Mouse (Mus musculus) forebrain, embryonic 14.5 days (tissue): Measurements from ENCODE around the gene Folr2. TPM values are rescaled to one million over a fixed set of nuclear protein-coding genes. Genes with fewer than 3 reads are reported as not detected.

Experiments
- ATAC-seq: fragments of 200-750 bp; cut with Nextera tagmentation; 2 replicates; pipeline ENCODE4 v1.8.0; 2017; ENCODE audit warnings: mild to moderate bottlenecking, moderate library complexity
- DNase-seq: peaks from one replicate; pipeline ENCODE4 v3.0.0-alpha.2; 2015; ENCODE audit warnings: low spot score
- H3K27ac ChIP-seq: fragments of 300-500 bp; sonication (generic); 2 replicates; pipeline ENCODE4 v1.5.1; 2014; ENCODE audit warnings: low read depth, mild to moderate bottlenecking, control low read depth, low read length, moderate library complexity
- H3K27me3 ChIP-seq: fragments of 300-500 bp; sonication (generic); replicated peaks from 2 replicates; pipeline ENCODE4 v1.6.1; 2014; ENCODE audit warnings: low read length, control low read depth, mixed read lengths; ENCODE audit not compliant: control insufficient read depth, insufficient read depth
- H3K36me3 ChIP-seq: fragments of 300-500 bp; sonication (generic); 2 replicates; pipeline ENCODE4 v1.6.1; 2014; ENCODE audit warnings: low read length, control low read depth; ENCODE audit not compliant: control insufficient read depth, insufficient read depth
- H3K4me1 ChIP-seq: fragments of 300-500 bp; sonication (generic); 2 replicates; pipeline ENCODE4 v1.6.1; 2014; ENCODE audit warnings: antibody characterized with exemption, low read length, control low read depth; ENCODE audit not compliant: control insufficient read depth, insufficient read depth
- H3K4me2 ChIP-seq: fragments of 300-500 bp; sonication (generic); 2 replicates; pipeline ENCODE4 v1.6.1; 2014; ENCODE audit warnings: mild to moderate bottlenecking, control low read depth, low read length
- H3K4me3 ChIP-seq: fragments of 300-500 bp; sonication (generic); 2 replicates; pipeline ENCODE4 v1.5.1; 2014; ENCODE audit warnings: low read depth, low read length, control low read depth
- H3K9ac ChIP-seq: fragments of 300-500 bp; sonication (generic); 2 replicates; pipeline ENCODE4 v1.6.1; 2014; ENCODE audit warnings: mild to moderate bottlenecking, low read length, control low read depth, moderate library complexity
- H3K9me3 ChIP-seq: fragments of 300-500 bp; sonication (generic); replicated peaks from 2 replicates; pipeline ENCODE4 v1.6.1; 2016; ENCODE audit warnings: low read length, control low read depth, mixed read lengths; ENCODE audit not compliant: control insufficient read depth
- WGBS: fragments of 180-500 bp; shearing (Covaris S2); extraction: QIAGEN DNeasy Blood & Tissue Kit; methylation state at CpG from one replicate; pipeline ENCODE4 v1.1.7; 2014; 5-methylcytosine and 5-hydroxymethylcytosine counted together
- polyA plus RNA-seq: library from polyadenylated mRNA; unstranded; fragments of >200 nt; fragmentation: Nextera tagmentation; extraction: Ambion mirVana; gene quantifications from 2 replicates; pipeline ENCODE4 v1.2.1, GENCODE M21; 2014

The Folr2 gene
- polyA plus RNA-seq, 1 experiment from 2014 or later: 1.8 TPM

GRCm38 (mm10) chr7:101895695-101896094 is 38.7 kb upstream of the Folr2 start:
- DNase-seq: no peak
- peak; percentile 7; the same call in 1 of the 2 replicates for ATAC-seq
- Histone ChIP-seq H3K4me3 (peak overlapping the region; percentile 58), H3K4me2 (peak overlapping the region; percentile 40), H3K36me3 (no peaks in the 10 kb centered on the region), H3K9me3 (no peaks in the 10 kb centered on the region), H3K9ac (peak overlapping the region; percentile 56), H3K4me1 (peaks cover 5% of the 10 kb centered on the region; the same call in 1 of the 2 replicates), H3K27me3 (no peaks in the 10 kb centered on the region), H3K27ac (peak overlapping the region; percentile 92)
- 46% methylated on average over 9 of the region's 9 CpGs for WGBS

GRCm38 (mm10) chr7:101888460-101888859 is 31.5 kb upstream of the Folr2 start:
- ATAC-seq (no peak), DNase-seq (no peak)
- H3K36me3 ChIP-seq: no peaks in the 10 kb centered on the region
- no peaks in the 10 kb centered on the region for H3K27me3 ChIP-seq
- H3K9ac ChIP-seq: no peak overlapping the region
- H3K27ac ChIP-seq: no peak overlapping the region
- no peaks in the 10 kb centered on the region for H3K4me1 ChIP-seq
- no peak overlapping the region for H3K4me3 ChIP-seq
- no peaks in the 10 kb centered on the region for H3K9me3 ChIP-seq
- 93% methylated on average over 4 of the region's 4 CpGs for WGBS
- H3K4me2 ChIP-seq: no peak overlapping the region

GRCm38 (mm10) chr7:101886274-101886673 is 29.3 kb upstream of the Folr2 start:
- H3K4me2 ChIP-seq: no peak overlapping the region
- no peaks in the 10 kb centered on the region for H3K9me3 ChIP-seq
- 88% methylated on average over 6 of the region's 6 CpGs for WGBS
- H3K4me1 ChIP-seq: no peaks in the 10 kb centered on the region
- H3K36me3 ChIP-seq: no peaks in the 10 kb centered on the region
- H3K4me3 ChIP-seq: no peak overlapping the region
- no peak overlapping the region for H3K9ac ChIP-seq
- DNase-seq: no peak
- ATAC-seq: no peak
- no peaks in the 10 kb centered on the region for H3K27me3 ChIP-seq
- no peak overlapping the region for H3K27ac ChIP-seq

GRCm38 (mm10) chr7:101884160-101884559 is 27.2 kb upstream of the Folr2 start:
- H3K36me3 ChIP-seq: no peaks in the 10 kb centered on the region
- H3K4me3 ChIP-seq: no peak overlapping the region
- 97% methylated on average over 4 of the region's 4 CpGs for WGBS
- no peaks in the 10 kb centered on the region for H3K27me3 ChIP-seq
- ATAC-seq (no peak), DNase-seq (no peak)
- no peaks in the 10 kb centered on the region for H3K9me3 ChIP-seq
- H3K4me2 ChIP-seq: no peak overlapping the region
- H3K4me1 ChIP-seq: no peaks in the 10 kb centered on the region
- H3K9ac ChIP-seq: no peak overlapping the region
- no peak overlapping the region for H3K27ac ChIP-seq

- H3K36me3 ChIP-seq: no peaks in the 10 kb centered on the region
- DNase-seq (no peak), ATAC-seq (no peak)
- no peak overlapping the region for H3K9ac ChIP-seq
- H3K27ac ChIP-seq: no peak overlapping the region
- H3K4me3 ChIP-seq: no peak overlapping the region
- no peaks in the 10 kb centered on the region for H3K4me1 ChIP-seq
- no peaks in the 10 kb centered on the region for H3K9me3 ChIP-seq
- H3K27me3 ChIP-seq: no peaks in the 10 kb centered on the region
- 66% methylated on average over 9 of the region's 9 CpGs for WGBS
- H3K4me2 ChIP-seq: no peak overlapping the region
These were observed 25.6 kb upstream of the Folr2 start for GRCm38 (mm10) chr7:101882413-101883154.

- no peaks in the 10 kb centered on the region for H3K27me3 ChIP-seq
- H3K4me2 ChIP-seq: no peak overlapping the region
- WGBS: 80% methylated on average over 4 of the region's 4 CpGs
- no peaks in the 10 kb centered on the region for H3K36me3 ChIP-seq
- DNase-seq (no peak), ATAC-seq (no peak)
- no peak overlapping the region for H3K9ac ChIP-seq
- no peak overlapping the region for H3K4me3 ChIP-seq
- H3K9me3 ChIP-seq: no peaks in the 10 kb centered on the region
- H3K4me1 ChIP-seq: no peaks in the 10 kb centered on the region
- H3K27ac ChIP-seq: no peak overlapping the region
These were observed 23.9 kb upstream of the Folr2 start for GRCm38 (mm10) chr7:101880855-101881254.

- no peaks in the 10 kb centered on the region for H3K4me1 ChIP-seq
- no peaks in the 10 kb centered on the region for H3K27me3 ChIP-seq
- H3K9ac ChIP-seq: no peak overlapping the region
- no peak overlapping the region for H3K4me3 ChIP-seq
- WGBS: 92% methylated on average over 1 of the region's 1 CpGs
- DNase-seq (no peak), ATAC-seq (no peak)
- H3K27ac ChIP-seq: no peak overlapping the region
- H3K4me2 ChIP-seq: no peak overlapping the region
- H3K36me3 ChIP-seq: no peaks in the 10 kb centered on the region
- H3K9me3 ChIP-seq: no peaks in the 10 kb centered on the region
These were observed 19.0 kb upstream of the Folr2 start for GRCm38 (mm10) chr7:101875978-101876377.

GRCm38 (mm10) chr7:101871296-101871695 is 14.3 kb upstream of the Folr2 start:
- WGBS: 92% methylated on average over 3 of the region's 3 CpGs
- Histone ChIP-seq H3K4me2 (no peak overlapping the region), H3K4me3 (no peak overlapping the region), H3K9me3 (no peaks in the 10 kb centered on the region), H3K4me1 (no peaks in the 10 kb centered on the region), H3K27ac (no peak overlapping the region), H3K27me3 (no peaks in the 10 kb centered on the region), H3K36me3 (no peaks in the 10 kb centered on the region), H3K9ac (no peak overlapping the region)
- no peak for ATAC-seq
- DNase-seq: no peak

- no peak for ATAC-seq
These were observed 13.6 kb upstream of the Folr2 start, which contains the start of gene Folr1 for GRCm38 (mm10) chr7:101870629-101871028. Gene Folr1 (minus strand): TSS chr7:101870788.

More at GRCm38 (mm10) chr7:101870629-101871028, 13.6 kb upstream of the Folr2 start, which contains the start of gene Folr1:
- WGBS: 82% methylated on average over 2 of the region's 2 CpGs
- no peak within 1 kb of the TSS for H3K27ac ChIP-seq
- no peaks in the 10 kb centered on the region for H3K27me3 ChIP-seq
- no peaks in the 10 kb centered on the region for H3K4me1 ChIP-seq
- no peak for DNase-seq
- no peak within 1 kb of the TSS for H3K9ac ChIP-seq
- no peak within 1 kb of the TSS for H3K4me3 ChIP-seq
- no peaks in the 10 kb centered on the region for H3K36me3 ChIP-seq
- no peak within 1 kb of the TSS for H3K4me2 ChIP-seq
- no peaks in the 10 kb centered on the region for H3K9me3 ChIP-seq
